Mouse (Mus musculus) cerebellum, adult 11 months (tissue): ENCODE data around the gene Fmr1.
"Not testable (repeated sequence)": the region's sequence is repeated elsewhere in the genome, so short reads cannot be mapped to it uniquely, and the experiment has no call there.

ENCODE experiments used
- DNase-seq: peaks from one replicate; pipeline ENCODE4 v3.0.0; 2022

Fmr1 gene

DNA sequence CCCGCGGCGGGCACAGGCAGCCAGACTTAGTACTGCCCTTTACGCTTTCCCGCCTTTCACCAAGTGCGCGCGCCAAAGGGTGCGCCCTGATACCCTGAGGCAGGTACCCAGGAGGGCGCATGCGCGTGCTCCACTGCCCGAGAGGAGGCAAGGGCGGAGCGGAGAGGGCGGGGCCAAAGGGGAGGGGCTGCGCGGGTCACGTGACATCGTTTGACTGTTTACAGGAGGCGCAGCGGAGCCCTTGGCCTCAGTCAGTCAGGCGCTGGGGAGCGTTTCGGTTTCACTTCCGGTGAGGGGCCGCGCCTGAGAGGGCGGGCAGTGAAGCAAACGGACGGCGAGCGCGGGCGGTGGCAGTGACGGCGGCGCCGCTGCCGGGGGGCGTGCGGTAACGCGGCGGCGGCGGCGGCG lies at the start of gene Fmr1:
TSS of gene Fmr1 (plus strand) at position 209 of the 408 bp plus-strand sequence.
- DNase-seq: peak; percentile 97

GRCm38 (mm10) chrX:68641603-68642002 lies 36.7 kb upstream of the Fmr1 start:
- DNase-seq: no peak

DNA sequence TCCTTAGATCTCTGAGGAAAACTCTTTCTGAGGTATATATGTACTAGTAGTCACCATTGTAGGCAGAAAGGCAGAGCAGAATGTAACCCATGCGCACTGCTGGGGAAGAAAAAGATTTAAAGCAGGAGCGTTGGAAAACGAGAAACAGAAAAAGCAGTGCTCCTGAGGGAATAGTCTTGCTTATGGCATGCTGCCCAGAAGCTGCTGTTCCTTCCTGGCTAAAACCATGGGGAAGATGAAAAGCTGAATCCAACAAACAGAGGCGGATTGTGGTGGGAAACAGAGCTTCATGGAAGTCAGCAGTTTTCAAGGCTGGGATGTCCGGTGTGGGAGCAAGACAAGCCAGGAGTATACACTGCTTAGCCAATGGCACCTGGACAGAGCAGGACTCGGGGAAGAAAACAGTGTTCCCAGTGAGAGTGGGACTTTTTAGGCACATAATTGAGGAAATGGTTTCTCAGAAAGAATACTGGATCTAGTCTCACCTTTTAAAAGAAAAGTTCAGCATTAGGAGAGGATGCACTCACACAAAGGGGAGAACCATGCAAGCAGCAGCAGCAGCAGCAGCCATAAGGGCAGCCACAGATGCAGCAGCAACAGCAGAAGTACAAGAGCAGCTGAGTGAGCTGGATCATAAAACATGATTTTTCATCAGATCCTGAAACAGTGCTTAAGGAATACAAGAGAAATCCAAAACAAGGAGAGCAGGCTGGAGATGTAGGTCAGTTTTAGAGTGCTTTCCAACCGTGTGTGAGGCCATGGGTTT lies 33.0 kb upstream of the Fmr1 start:
- no peak for DNase-seq

GRCm38 (mm10) chrX:68677508-68677907 lies 833 bp upstream of the Fmr1 start:
- no peak for DNase-seq

DNA sequence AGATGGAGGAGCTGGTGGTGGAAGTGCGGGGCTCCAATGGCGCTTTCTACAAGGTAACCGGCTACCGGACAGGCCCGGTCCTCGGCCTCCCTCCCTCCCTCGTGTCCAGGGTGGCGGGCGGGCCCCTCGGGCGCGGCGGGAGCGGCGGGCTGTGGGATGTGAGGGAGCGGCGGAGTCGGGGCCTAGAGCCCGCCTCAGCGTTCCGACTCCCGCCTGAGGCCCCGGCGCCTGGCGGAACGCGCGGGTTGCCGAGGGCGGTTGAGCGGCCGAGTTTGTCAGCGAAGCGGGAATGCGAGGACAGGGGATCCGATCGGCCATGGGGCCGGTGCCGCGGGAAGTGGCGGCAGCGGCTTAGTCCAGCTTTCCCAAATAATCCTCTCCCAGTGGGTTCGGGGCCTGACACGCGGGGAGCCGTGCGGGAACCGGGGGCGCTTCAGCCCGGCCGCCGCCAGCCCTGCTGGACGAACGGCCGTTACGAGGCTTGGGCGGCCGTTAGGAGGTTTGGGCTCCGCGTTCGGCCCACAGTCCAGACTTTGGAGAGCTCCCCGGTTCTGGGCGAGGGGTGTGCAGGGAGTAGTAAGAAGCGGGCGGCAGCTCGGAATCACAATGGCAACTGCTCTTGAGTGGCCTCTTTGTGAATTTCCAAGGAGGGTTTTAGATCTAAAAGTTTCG lies 610 bp downstream of the Fmr1 start:
- no peak for DNase-seq

DNA sequence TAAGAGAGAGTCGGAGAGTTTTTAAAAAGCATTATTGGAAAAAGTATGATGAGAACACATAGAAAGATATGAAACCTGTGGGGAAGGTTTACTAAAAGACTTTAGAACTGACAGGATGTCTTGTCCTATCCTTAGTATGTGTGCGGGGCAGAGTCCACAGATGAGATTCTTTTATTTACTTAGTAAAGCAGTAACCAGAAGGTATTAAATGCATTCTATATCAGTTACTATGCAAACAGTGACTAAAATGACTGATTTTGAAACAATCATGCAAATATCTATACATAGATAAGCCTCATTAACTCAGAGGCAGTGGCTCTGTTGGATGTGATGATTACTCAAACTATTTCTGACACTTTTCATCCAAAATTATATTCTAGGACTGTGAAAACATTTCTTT lies 6.4 kb downstream of the Fmr1 start:
- no peak for DNase-seq

GRCm38 (mm10) chrX:68691936-68692335 lies 13.6 kb downstream of the Fmr1 start:
- DNase-seq: not testable (repeated sequence)

DNA sequence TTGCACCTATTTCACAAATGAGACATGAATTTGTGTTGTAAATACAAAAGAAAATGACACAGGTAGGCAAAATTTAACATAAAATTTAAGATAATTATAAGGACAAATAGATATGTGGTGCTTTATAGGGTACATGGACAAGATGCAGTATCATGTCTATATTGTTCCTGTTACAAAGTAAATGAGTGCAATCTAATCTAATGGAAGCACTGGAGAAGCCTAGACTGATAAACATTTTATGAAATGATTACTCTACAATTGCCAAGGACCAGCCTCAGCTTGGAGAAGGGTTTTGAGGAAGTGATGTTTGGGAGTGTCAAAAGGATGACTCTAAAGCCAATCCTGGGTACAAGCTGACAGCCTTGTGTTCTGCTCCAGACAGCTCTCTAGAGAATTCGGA lies 58.6 kb downstream of the Fmr1 start:
- DNase-seq: no peak

GRCm38 (mm10) chrX:68740088-68740487 lies 61.7 kb downstream of the Fmr1 start:
- DNase-seq: no peak

DNA sequence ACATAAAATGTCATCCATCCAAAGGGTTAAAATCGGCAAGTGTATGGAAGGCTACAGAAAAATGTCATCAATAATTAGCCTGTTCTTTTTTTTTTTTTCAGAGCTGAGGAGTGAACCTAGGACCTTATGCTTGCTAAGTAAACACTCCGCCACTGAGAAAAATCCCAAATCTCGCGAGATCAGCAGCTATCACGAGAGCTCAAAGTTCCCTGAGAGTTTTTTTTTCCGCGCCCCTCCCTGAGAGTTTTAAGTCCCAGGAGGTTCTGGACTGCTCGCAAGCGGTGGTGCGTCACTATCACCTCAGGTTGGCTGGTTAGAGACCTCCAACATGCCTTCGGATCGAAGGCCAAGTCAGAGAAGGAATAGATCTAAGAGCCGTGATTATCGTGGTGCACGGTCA lies 83.3 kb downstream of the Fmr1 start, which contains the start of gene Fmr1nb:
TSS of gene Fmr1nb (plus strand) at position 234 of the 400 bp plus-strand sequence.
- DNase-seq: no peak
